Mouse (Mus musculus) heart, postnatal 0 days (tissue): ENCODE results near the gene Paf1.

Experiments used
- CTCF ChIP-seq: IDR thresholded peaks from 2 replicates; pipeline ENCODE4 v1.5.1; 2016; ENCODE audit warnings: antibody characterized with exemption, control low read depth, low read depth
- EP300 ChIP-seq: IDR thresholded peaks from 2 replicates; pipeline ENCODE4 v1.6.1; 2016; ENCODE audit warnings: antibody characterized with exemption, low read depth

GRCm38 (mm10) chr7:28361647-28362341, 31.0 kb upstream of the Paf1 start:
- TF ChIP-seq EP300 (no peak), CTCF (no peak)
